In genomic region chr19:53529455-53529704, GRCm38 (mm10) we compare ENCODE assay signal across 8 mouse cellular contexts. TPM values are rescaled to one million over a fixed set of nuclear protein-coding genes. Genes with fewer than 3 reads are reported as not detected.
A peak's percentile ranks its signal among the peaks of the same experiment; 100 is the strongest.
DNase-seq lines count a peak whose midpoint lies in the region; ATAC-seq and TF ChIP-seq lines count a peak whose summit lies in the region.

No protein-coding gene starts in this region.

- no peaks in the 10 kb centered on the region for H3K9me3 ChIP-seq in heart, embryonic 14.5 days (ENCODE audit: control insufficient read depth, low read length)
- no peaks in the 10 kb centered on the region for H3K9me3 ChIP-seq in MEL (replicated peaks; ENCODE audit: insufficient read depth, low read length)
- H3K9me3 ChIP-seq in hindbrain, embryonic 15.5 days = no peaks in the 10 kb centered on the region
- no peaks in the 10 kb centered on the region for H3K9me3 ChIP-seq in midbrain, embryonic 16.5 days (replicated peaks; ENCODE audit: control insufficient read depth, low read length, poor library complexity, severe bottlenecking)

- no peak for TF ChIP-seq CTCF in MEL (IDR thresholded peaks at IDR 0.05 in 2 of 3, conservative IDR thresholded peaks at IDR 0.05 in 1 of 3; ENCODE audit: control insufficient read depth in 1 of 3, insufficient read depth in 1 of 3, low read depth in 2 of 3, low read length in 3 of 3, poor library complexity in 1 of 3, severe bottlenecking in 1 of 3)

- H3K4me3 ChIP-seq in heart, embryonic 14.5 days (ENCODE audit: control insufficient read depth in 1 of 2, insufficient read depth in 1 of 2, low read depth in 1 of 2, low read length in 2 of 2) = peak overlapping the region; percentile 73 to 89
- peak overlapping the region; percentile 69 to 88 for H3K4me3 ChIP-seq in MEL (ENCODE audit: control insufficient read depth in 1 of 2, insufficient read depth in 1 of 2, low read depth in 2 of 2, low read length in 2 of 2)
- H3K4me3 ChIP-seq in hindbrain, embryonic 15.5 days = peak overlapping the region; percentile 49
- peak overlapping the region; percentile 65 for H3K4me3 ChIP-seq in midbrain, embryonic 16.5 days (ENCODE audit: low read depth, low read length)

- under 1% methylated on average over 36 of the region's 36 CpGs for WGBS in heart, embryonic 14.5 days
- WGBS in hindbrain, embryonic 15.5 days = under 1% methylated on average over 36 of the region's 36 CpGs
- WGBS in midbrain, embryonic 16.5 days = 0% methylated on average over 24 of the region's 36 CpGs

- peaks cover 8% of the 10 kb centered on the region for H3K79me2 ChIP-seq in MEL (ENCODE audit: control insufficient read depth, insufficient read depth, low read length, poor library complexity)

- H3K27ac ChIP-seq in heart, embryonic 14.5 days (replicated peaks in 1 of 2; ENCODE audit: control insufficient read depth in 1 of 2, insufficient read depth in 1 of 2, low read depth in 2 of 2, low read length in 2 of 2) = peak overlapping the region; percentile 65 to 84
- H3K27ac ChIP-seq in MEL (ENCODE audit: control insufficient read depth, low read depth, low read length) = no peak overlapping the region
- H3K27ac ChIP-seq in hindbrain, embryonic 15.5 days (replicated peaks) = 0 out of 2 replicates have a peak overlapping the region, but pooled peaks have one; percentile 21
- no peak overlapping the region for H3K27ac ChIP-seq in midbrain, embryonic 16.5 days (ENCODE audit: low read length)

- peaks cover 29% of the 10 kb centered on the region in 2 experiments for H3K4me1 ChIP-seq in heart, embryonic 14.5 days (ENCODE audit: control insufficient read depth in 2 of 2, insufficient read depth in 2 of 2, low read length in 2 of 2)
- H3K4me1 ChIP-seq in MEL (ENCODE audit: control insufficient read depth in 1 of 2, insufficient read depth in 2 of 2, low read length in 2 of 2) = peaks cover 5 to 31% of the 10 kb centered on the region in 2 experiments
- peaks cover 18% of the 10 kb centered on the region for H3K4me1 ChIP-seq in hindbrain, embryonic 15.5 days (replicated peaks)
- peaks cover 14% of the 10 kb centered on the region for H3K4me1 ChIP-seq in midbrain, embryonic 16.5 days (ENCODE audit: control insufficient read depth, insufficient read depth, low read length)

- peaks cover 10% of the 10 kb centered on the region; the same call in 1 of the 2 replicates for H3K36me3 ChIP-seq in heart, embryonic 14.5 days (ENCODE audit: control insufficient read depth, insufficient read depth, low read length)
- peaks cover 0 to 23% of the 10 kb centered on the region in 2 experiments; a peak in 2 of 4 replicates for H3K36me3 ChIP-seq in MEL (ENCODE audit: control insufficient read depth in 1 of 2, insufficient read depth in 2 of 2, low read length in 2 of 2)
- H3K36me3 ChIP-seq in hindbrain, embryonic 15.5 days = no peaks in the 10 kb centered on the region
- no peaks in the 10 kb centered on the region for H3K36me3 ChIP-seq in midbrain, embryonic 16.5 days (ENCODE audit: control insufficient read depth, insufficient read depth, low read length)

- no peaks in the 10 kb centered on the region for H3K27me3 ChIP-seq in heart, embryonic 14.5 days (ENCODE audit: control insufficient read depth, insufficient read depth, low read length)
- H3K27me3 ChIP-seq in MEL (ENCODE audit: control insufficient read depth in 1 of 2, insufficient read depth in 2 of 2, low read length in 2 of 2) = no peaks in the 10 kb centered on the region
- peaks cover 27% of the 10 kb centered on the region for H3K27me3 ChIP-seq in hindbrain, embryonic 15.5 days
- H3K27me3 ChIP-seq in midbrain, embryonic 16.5 days (ENCODE audit: control insufficient read depth, insufficient read depth, low read depth, low read length) = peaks cover 23% of the 10 kb centered on the region

- peak overlapping the region; percentile 87 for H3K9ac ChIP-seq in heart, embryonic 14.5 days (ENCODE audit: low read length)
- H3K9ac ChIP-seq in MEL (ENCODE audit: control insufficient read depth, low read depth, low read length, poor library complexity, severe bottlenecking) = peak overlapping the region; percentile 70
- peak overlapping the region; percentile 45 for H3K9ac ChIP-seq in hindbrain, embryonic 15.5 days
- peak overlapping the region; percentile 64 for H3K9ac ChIP-seq in midbrain, embryonic 16.5 days (ENCODE audit: low read depth, low read length)

- peak overlapping the region; percentile 95 for H3K4me2 ChIP-seq in heart, embryonic 14.5 days (ENCODE audit: low read length)
- H3K4me2 ChIP-seq in hindbrain, embryonic 15.5 days = peak overlapping the region; percentile 88
- peak overlapping the region; percentile 89 for H3K4me2 ChIP-seq in midbrain, embryonic 16.5 days (ENCODE audit: low read length)

- DNase-seq in heart, adult 11 months = no peak
- DNase-seq in MEL (ENCODE audit: low read depth, low spot score) = no peak
- DNase-seq in right cerebral cortex, postnatal 4 days = no peak
- DNase-seq in kidney, adult 8-10 months = no peak

- no peak; the same call in 1 of the 2 replicates for ATAC-seq in heart, embryonic 14.5 days (ENCODE audit: insufficient number of reproducible peaks, insufficient read depth, low FRiP score, low read depth)
- no peak for ATAC-seq in hindbrain, embryonic 15.5 days (ENCODE audit: low FRiP score, low read depth)
- no peak; the same call in 1 of the 2 replicates for ATAC-seq in midbrain, embryonic 16.5 days
- ATAC-seq in monocyte, adult 5-6 weeks (replicated peaks; ENCODE audit: insufficient number of reproducible peaks, low FRiP score, low TSS enrichment, poor library complexity, severe bottlenecking) = no peak

- no peak for TF ChIP-seq EP300 in MEL (IDR thresholded peaks at IDR 0.05; ENCODE audit: low read depth in 1 of 2, low read length in 2 of 2)

- no peak for TF ChIP-seq RAD21 in MEL (IDR thresholded peaks at IDR 0.05; ENCODE audit: low read depth, low read length)

- TF ChIP-seq POLR2A in MEL (IDR thresholded peaks at IDR 0.05; ENCODE audit: control insufficient read depth in 1 of 2, insufficient read depth in 1 of 2, low read depth in 1 of 2, low read length in 2 of 2, poor library complexity in 1 of 2) = no peak

TF ChIP-seq in MEL, 35 proteins besides CTCF, POLR2A, EP300 and RAD21:
- TF ChIP-seq MAFK (IDR thresholded peaks at IDR 0.05; ENCODE audit: borderline replicate concordance, low read depth, low read length) = no peak
- no peak for TF ChIP-seq ZNF384 (IDR thresholded peaks at IDR 0.05; ENCODE audit: low read depth, low read length)
- no peak for TF ChIP-seq CHD2 (IDR thresholded peaks at IDR 0.05; ENCODE audit: low read length)
- no peak for TF ChIP-seq MAZ (IDR thresholded peaks at IDR 0.05; ENCODE audit: low read depth, low read length)
TF ChIP-seq in MEL: peak in this region for 0.

RNA-seq across cellular contexts. Expression of gene Dusp5, which starts 0.5 kb away (rescaled TPM):
- polyA plus RNA-seq in heart, embryonic 14.5 days (2014; fragmentation: Nextera tagmentation; extraction: Ambion mirVana) = 6.7 and 7.4 TPM in 2 replicates
- 7.6 and 11.7 TPM in 2 replicates for total RNA-seq in MEL (2012; rRNA removed)
- polyA plus RNA-seq in MEL (2012; ENCODE audit: insufficient read depth in 1 of 2, insufficient read length in 2 of 2, low read depth in 1 of 2, low replicate concordance in 2 of 2, missing spikeins in 1 of 2) = 10 to 100 TPM in 1 of 2 experiments, not detected in 1; 13.8 TPM
- polyA plus RNA-seq in hindbrain, embryonic 15.5 days (2015; fragmentation: Nextera tagmentation; extraction: Ambion mirVana) = 6.3 and 7.7 TPM in 2 replicates
- 2.2 and 3.0 TPM in 2 replicates for polyA plus RNA-seq in midbrain, embryonic 16.5 days (2015; fragmentation: Nextera tagmentation; extraction: Ambion mirVana)
- total RNA-seq in monocyte, adult 5-6 weeks (2017) = 247 to 384 TPM (median 376 TPM) in 3 replicates

RNA-seq across cellular contexts. Expression of gene Nutf2-ps1, which starts 59.5 kb away (rescaled TPM):
- 276 and 280 TPM in 2 replicates for polyA plus RNA-seq in heart, embryonic 14.5 days (2014; fragmentation: Nextera tagmentation; extraction: Ambion mirVana)
- 35.8 and 53.1 TPM in 2 replicates for total RNA-seq in MEL (2012; rRNA removed)
- polyA plus RNA-seq in MEL (2012; ENCODE audit: insufficient read depth in 1 of 2, insufficient read length in 2 of 2, low read depth in 1 of 2, low replicate concordance in 2 of 2, missing spikeins in 1 of 2) = 100 to 1,000 TPM in 1 of 2 experiments, not detected in 1; 398 TPM
- 218 and 261 TPM in 2 replicates for polyA plus RNA-seq in hindbrain, embryonic 15.5 days (2015; fragmentation: Nextera tagmentation; extraction: Ambion mirVana)
- 212 and 234 TPM in 2 replicates for polyA plus RNA-seq in midbrain, embryonic 16.5 days (2015; fragmentation: Nextera tagmentation; extraction: Ambion mirVana)
- 26.1 TPM in 1 of 3 replicates, not detected in the others for total RNA-seq in monocyte, adult 5-6 weeks (2017)

Comparison
In these comparisons a context has a peak if more than half of its experiments do, and no peak if none do; other contexts are left out.
1. H3K27ac ChIP-seq: peak in heart, embryonic 14.5 days (2 of 2) and hindbrain, embryonic 15.5 days (single experiment); none in MEL (single experiment) and midbrain, embryonic 16.5 days (single experiment).
2. Peak in every context shown above with its lines, with median percentiles within 50 percentile points of each other: H3K4me2 ChIP-seq, H3K4me3 ChIP-seq and H3K9ac ChIP-seq.